Mouse (Mus musculus): Measurements from ENCODE around the gene Dusp22. TPM values are rescaled to one million over a fixed set of nuclear protein-coding genes. Genes with fewer than 3 reads are reported as not detected.

Dusp22 gene
- polyA plus RNA-seq, 1 experiment from 2014 or later = 45.0 TPM

- Histone ChIP-seq H3K9ac (no peak overlapping the region), H3K27ac (replicated peaks) (no peak overlapping the region), H3K4me2 (replicated peaks) (no peak overlapping the region), H3K4me1 (peaks cover 11% of the 10 kb centered on the region; the same call in 1 of the 2 replicates), H3K9me3 (replicated peaks) (no peaks in the 10 kb centered on the region), H3K36me3 (no peaks in the 10 kb centered on the region), H3K4me3 (replicated peaks) (no peak overlapping the region), H3K27me3 (no peaks in the 10 kb centered on the region)
- no peak for ATAC-seq (ENCODE audit: insufficient number of reproducible peaks, low FRiP score, low TSS enrichment, low read depth)
- WGBS = 44% methylated on average over 5 of the region's 5 CpGs
Observed at GRCm38 (mm10) chr13:30723258-30723657, 63.5 kb downstream of the Dusp22 start.

DNA sequence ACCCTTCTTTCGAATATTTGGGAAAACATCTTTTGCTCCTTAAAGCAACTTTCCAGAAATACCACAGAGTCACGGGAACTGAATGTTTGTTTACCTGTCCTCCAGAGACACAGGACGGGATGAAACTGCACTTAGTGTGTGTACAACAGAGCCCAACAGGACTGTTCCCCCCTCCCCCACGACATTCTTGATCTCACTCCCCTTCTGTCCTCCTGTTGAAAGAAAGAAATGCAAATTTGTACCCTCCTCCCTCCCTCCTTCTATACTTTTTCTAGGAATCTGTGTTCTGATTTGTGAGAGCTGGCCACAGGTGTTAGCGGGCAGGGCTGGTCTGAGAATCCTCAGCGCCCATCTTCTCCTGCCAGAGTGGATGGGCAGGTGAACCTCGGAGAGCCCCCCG is 64.1 kb downstream of the Dusp22 start:
- H3K36me3 ChIP-seq = no peaks in the 10 kb centered on the region
- H3K4me2 ChIP-seq (replicated peaks) = no peak overlapping the region
- peaks cover 11% of the 10 kb centered on the region; the same call in 1 of the 2 replicates for H3K4me1 ChIP-seq
- no peak for ATAC-seq (ENCODE audit: insufficient number of reproducible peaks, low FRiP score, low TSS enrichment, low read depth)
- H3K27ac ChIP-seq (replicated peaks) = no peak overlapping the region
- H3K9me3 ChIP-seq (replicated peaks) = no peaks in the 10 kb centered on the region
- 60% methylated on average over 8 of the region's 8 CpGs for WGBS
- H3K4me3 ChIP-seq (replicated peaks) = no peak overlapping the region
- no peak overlapping the region for H3K9ac ChIP-seq
- no peaks in the 10 kb centered on the region for H3K27me3 ChIP-seq

- Histone ChIP-seq H3K9ac (no peak overlapping the region), H3K9me3 (replicated peaks) (no peaks in the 10 kb centered on the region), H3K27me3 (no peaks in the 10 kb centered on the region), H3K27ac (replicated peaks) (no peak overlapping the region), H3K4me3 (replicated peaks) (no peak overlapping the region), H3K36me3 (no peaks in the 10 kb centered on the region), H3K4me2 (replicated peaks) (no peak overlapping the region), H3K4me1 (peaks cover 11% of the 10 kb centered on the region; the same call in 1 of the 2 replicates)
- ATAC-seq (ENCODE audit: insufficient number of reproducible peaks, low FRiP score, low TSS enrichment, low read depth) = no peak
- WGBS = 25% methylated on average over 7 of the region's 7 CpGs
Observed at GRCm38 (mm10) chr13:30724691-30725271, 65.0 kb downstream of the Dusp22 start.

DNA sequence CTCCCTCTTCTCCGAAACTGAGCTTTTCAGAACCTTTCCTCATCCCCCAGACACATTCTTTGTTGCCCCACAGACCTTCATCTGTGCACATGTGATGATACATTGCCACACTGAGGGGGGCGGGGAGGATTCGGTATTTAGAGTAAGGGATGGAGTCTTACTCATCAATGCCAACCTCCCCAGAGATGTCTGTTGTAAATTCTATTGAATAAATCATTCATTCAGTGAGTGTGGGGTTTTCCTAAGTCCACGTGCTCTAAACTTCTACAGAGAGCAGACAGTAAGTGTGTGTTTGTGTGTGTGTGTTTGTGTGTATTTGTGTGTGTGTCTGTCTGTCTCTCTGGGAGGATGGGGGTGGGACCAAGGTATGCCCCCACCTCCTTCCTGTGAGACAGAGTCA is 67.1 kb downstream of the Dusp22 start:
- ATAC-seq (ENCODE audit: insufficient number of reproducible peaks, low FRiP score, low TSS enrichment, low read depth) = no peak
- 83% methylated on average over 4 of the region's 4 CpGs for WGBS

GRCm38 (mm10) chr13:30728155-30728554 is 68.4 kb downstream of the Dusp22 start:
- Histone ChIP-seq H3K4me1 (peaks cover 7% of the 10 kb centered on the region; the same call in 1 of the 2 replicates), H3K4me2 (replicated peaks) (no peak overlapping the region), H3K27me3 (no peaks in the 10 kb centered on the region), H3K27ac (replicated peaks) (no peak overlapping the region), H3K36me3 (no peaks in the 10 kb centered on the region), H3K4me3 (replicated peaks) (no peak overlapping the region), H3K9ac (no peak overlapping the region), H3K9me3 (replicated peaks) (no peaks in the 10 kb centered on the region)
- WGBS = 88% methylated on average over 7 of the region's 7 CpGs
- no peak for ATAC-seq (ENCODE audit: insufficient number of reproducible peaks, low FRiP score, low TSS enrichment, low read depth)

More for the DNA sequence above, 67.1 kb downstream of the Dusp22 start:
- H3K27ac ChIP-seq (replicated peaks) = no peak overlapping the region
- H3K4me3 ChIP-seq (replicated peaks) = no peak overlapping the region
- H3K9ac ChIP-seq = no peak overlapping the region
- H3K4me1 ChIP-seq = peaks cover 11% of the 10 kb centered on the region; the same call in 1 of the 2 replicates
- H3K4me2 ChIP-seq (replicated peaks) = no peak overlapping the region
- H3K9me3 ChIP-seq (replicated peaks) = no peaks in the 10 kb centered on the region
- no peaks in the 10 kb centered on the region for H3K27me3 ChIP-seq
- no peaks in the 10 kb centered on the region for H3K36me3 ChIP-seq

DNA sequence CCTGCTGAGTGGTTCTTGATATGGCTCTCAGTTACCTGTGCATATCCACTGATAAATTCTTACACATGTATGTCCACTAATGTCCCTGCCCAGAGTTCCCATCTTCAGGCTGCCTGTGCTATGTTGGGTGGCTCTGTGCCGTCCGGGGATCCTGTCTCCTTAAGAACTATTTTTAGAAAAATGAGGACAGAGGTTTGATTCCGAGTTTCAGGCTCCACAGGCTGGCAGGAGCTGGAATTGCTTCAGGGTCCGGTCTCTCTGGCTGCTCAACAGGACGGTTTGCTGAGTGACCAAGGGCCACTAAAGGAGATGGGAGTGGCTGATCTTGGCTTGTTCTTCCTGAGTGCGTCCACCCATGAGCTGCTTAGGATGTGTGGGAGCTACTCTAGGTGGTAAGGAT is 69.4 kb downstream of the Dusp22 start:
- Histone ChIP-seq H3K4me1 (peaks cover 7% of the 10 kb centered on the region; the same call in 1 of the 2 replicates), H3K9me3 (replicated peaks) (no peaks in the 10 kb centered on the region), H3K4me2 (replicated peaks) (no peak overlapping the region), H3K36me3 (no peaks in the 10 kb centered on the region), H3K27me3 (no peaks in the 10 kb centered on the region), H3K27ac (replicated peaks) (no peak overlapping the region), H3K9ac (no peak overlapping the region), H3K4me3 (replicated peaks) (no peak overlapping the region)
- 33% methylated on average over 6 of the region's 6 CpGs for WGBS
- ATAC-seq (ENCODE audit: insufficient number of reproducible peaks, low FRiP score, low TSS enrichment, low read depth) = no peak

DNA sequence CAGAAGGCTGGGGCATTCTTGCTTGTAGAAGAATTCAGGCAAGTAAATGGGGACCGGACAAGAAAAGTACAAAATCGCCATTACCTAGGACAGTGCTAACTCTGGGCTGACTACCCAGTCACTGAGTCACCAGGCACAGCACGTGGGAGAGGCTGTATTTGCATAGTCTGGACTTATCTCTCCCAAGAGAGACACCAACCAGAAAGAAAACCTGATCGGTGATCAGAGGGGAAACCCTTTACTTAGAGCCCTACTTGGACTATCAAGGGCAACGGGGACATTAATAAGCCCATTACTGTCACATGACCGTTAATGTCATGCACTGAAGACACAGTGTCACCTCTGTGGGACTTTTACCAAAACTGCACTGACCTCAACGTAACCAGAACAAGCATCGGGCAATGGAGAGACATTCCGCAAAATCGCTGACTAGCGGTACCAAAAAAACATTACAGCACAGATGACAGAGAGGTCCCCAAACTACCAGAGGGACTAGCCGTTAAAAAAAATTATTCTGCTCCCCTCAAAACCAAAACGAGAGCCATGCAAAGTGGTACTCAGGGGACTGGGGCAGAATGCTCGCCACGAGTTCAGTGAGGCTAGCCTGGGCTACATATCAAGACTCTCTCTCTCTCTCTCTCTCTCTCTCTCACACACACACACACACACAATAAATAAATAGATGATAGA is 70.5 kb downstream of the Dusp22 start:
- H3K4me1 ChIP-seq = peaks cover 1% of the 10 kb centered on the region; the same call in 1 of the 2 replicates
- no peak overlapping the region for H3K4me3 ChIP-seq (replicated peaks)
- H3K9me3 ChIP-seq (replicated peaks) = no peaks in the 10 kb centered on the region
- H3K9ac ChIP-seq = no peak overlapping the region
- no peak for ATAC-seq (ENCODE audit: insufficient number of reproducible peaks, low FRiP score, low TSS enrichment, low read depth)
- H3K27me3 ChIP-seq = no peaks in the 10 kb centered on the region
- no peaks in the 10 kb centered on the region for H3K36me3 ChIP-seq
- WGBS = 84% methylated on average over 15 of the region's 15 CpGs
- H3K4me2 ChIP-seq (replicated peaks) = no peak overlapping the region
- H3K27ac ChIP-seq (replicated peaks) = no peak overlapping the region

DNA sequence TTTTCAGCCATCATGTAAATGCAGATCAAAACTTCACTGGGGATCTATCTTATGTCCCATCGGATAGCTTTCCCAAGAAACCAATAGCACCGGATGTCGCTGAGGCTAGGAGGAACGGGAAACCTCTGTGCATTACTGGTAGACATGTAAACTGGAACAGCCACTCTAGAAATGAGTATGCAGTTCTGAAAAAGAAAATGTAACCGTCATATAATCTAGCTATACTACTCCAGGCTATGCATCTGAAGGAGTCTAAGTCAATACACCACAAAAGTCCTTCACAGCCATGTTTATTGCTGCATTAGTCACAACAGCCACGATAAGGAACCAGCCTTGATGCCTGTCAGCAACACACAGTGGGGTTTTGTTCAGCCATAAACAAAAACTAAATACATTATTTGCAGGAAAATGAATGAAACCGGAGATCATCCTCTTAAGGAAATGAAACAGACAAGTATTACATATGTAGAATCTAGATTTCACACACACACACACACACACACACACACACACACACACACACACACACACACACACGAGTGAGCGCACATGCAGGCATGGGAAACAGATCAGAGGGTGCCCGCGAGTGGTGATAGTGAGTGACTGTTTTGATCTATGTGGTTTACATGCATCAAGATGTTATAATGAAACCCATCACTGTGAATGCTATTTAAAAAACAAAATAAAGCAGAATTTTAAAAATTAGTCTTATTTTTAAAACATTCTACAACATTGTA is 73.1 kb downstream of the Dusp22 start:
- no peaks in the 10 kb centered on the region for H3K9me3 ChIP-seq (replicated peaks)
- no peak for ATAC-seq (ENCODE audit: insufficient number of reproducible peaks, low FRiP score, low TSS enrichment, low read depth)
- H3K4me3 ChIP-seq (replicated peaks) = no peak overlapping the region
- H3K4me2 ChIP-seq (replicated peaks) = no peak overlapping the region
- H3K27me3 ChIP-seq = no peaks in the 10 kb centered on the region
- no peaks in the 10 kb centered on the region for H3K36me3 ChIP-seq
- H3K27ac ChIP-seq (replicated peaks) = no peak overlapping the region
- WGBS = 75% methylated on average over 11 of the region's 11 CpGs
- H3K9ac ChIP-seq = no peak overlapping the region
- H3K4me1 ChIP-seq = no peaks in the 10 kb centered on the region

GRCm38 (mm10) chr13:30736721-30737120 is 76.9 kb downstream of the Dusp22 start:
- Histone ChIP-seq H3K4me3 (replicated peaks) (no peak overlapping the region), H3K27me3 (no peaks in the 10 kb centered on the region), H3K27ac (replicated peaks) (no peak overlapping the region), H3K36me3 (no peaks in the 10 kb centered on the region), H3K9me3 (replicated peaks) (no peaks in the 10 kb centered on the region), H3K4me2 (replicated peaks) (no peak overlapping the region), H3K9ac (no peak overlapping the region), H3K4me1 (no peaks in the 10 kb centered on the region)
- 82% methylated on average over 5 of the region's 5 CpGs for WGBS
- no peak for ATAC-seq (ENCODE audit: insufficient number of reproducible peaks, low FRiP score, low TSS enrichment, low read depth)

DNA sequence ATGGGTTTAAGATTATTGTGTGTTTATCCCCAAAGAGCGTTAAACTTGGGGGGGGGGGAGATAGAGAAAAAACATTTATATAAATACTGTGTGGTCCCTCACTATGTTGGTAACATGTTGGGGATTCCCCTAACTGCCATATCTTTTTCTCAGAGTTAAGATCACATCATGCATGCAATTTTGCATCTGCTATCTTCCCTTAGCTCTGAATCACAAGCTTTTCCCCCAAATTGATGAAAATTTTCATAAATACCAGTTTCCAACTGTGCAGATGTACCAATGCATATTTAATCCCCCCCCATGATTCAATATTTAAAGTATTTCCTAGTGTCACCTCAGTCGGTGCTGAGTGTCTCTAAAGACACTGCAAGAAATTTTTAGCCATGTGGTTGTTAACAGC is 77.5 kb downstream of the Dusp22 start:
- Histone ChIP-seq H3K4me3 (replicated peaks) (no peak overlapping the region), H3K36me3 (no peaks in the 10 kb centered on the region), H3K9me3 (replicated peaks) (no peaks in the 10 kb centered on the region), H3K27me3 (no peaks in the 10 kb centered on the region), H3K9ac (no peak overlapping the region), H3K27ac (replicated peaks) (no peak overlapping the region), H3K4me1 (no peaks in the 10 kb centered on the region), H3K4me2 (replicated peaks) (no peak overlapping the region)
- no peak for ATAC-seq (ENCODE audit: insufficient number of reproducible peaks, low FRiP score, low TSS enrichment, low read depth)
- WGBS = 81% methylated on average over 2 of the region's 2 CpGs

GRCm38 (mm10) chr13:30738310-30738840 is 78.6 kb downstream of the Dusp22 start:
- no peak for ATAC-seq (ENCODE audit: insufficient number of reproducible peaks, low FRiP score, low TSS enrichment, low read depth)
- Histone ChIP-seq H3K27ac (replicated peaks) (no peak overlapping the region), H3K36me3 (no peaks in the 10 kb centered on the region), H3K4me2 (replicated peaks) (no peak overlapping the region), H3K4me1 (no peaks in the 10 kb centered on the region), H3K9ac (no peak overlapping the region), H3K27me3 (no peaks in the 10 kb centered on the region), H3K4me3 (replicated peaks) (no peak overlapping the region), H3K9me3 (replicated peaks) (no peaks in the 10 kb centered on the region)
- 79% methylated on average over 4 of the region's 4 CpGs for WGBS

All from embryonic facial prominence, embryonic 15.5 days (tissue).